Mouse (Mus musculus): ENCODE results near the gene Grik4. TPM values are rescaled to one million over a fixed set of nuclear protein-coding genes. Genes with fewer than 3 reads are reported as not detected.

The Grik4 gene
- polyA plus RNA-seq, 1 experiment: not detected

DNA sequence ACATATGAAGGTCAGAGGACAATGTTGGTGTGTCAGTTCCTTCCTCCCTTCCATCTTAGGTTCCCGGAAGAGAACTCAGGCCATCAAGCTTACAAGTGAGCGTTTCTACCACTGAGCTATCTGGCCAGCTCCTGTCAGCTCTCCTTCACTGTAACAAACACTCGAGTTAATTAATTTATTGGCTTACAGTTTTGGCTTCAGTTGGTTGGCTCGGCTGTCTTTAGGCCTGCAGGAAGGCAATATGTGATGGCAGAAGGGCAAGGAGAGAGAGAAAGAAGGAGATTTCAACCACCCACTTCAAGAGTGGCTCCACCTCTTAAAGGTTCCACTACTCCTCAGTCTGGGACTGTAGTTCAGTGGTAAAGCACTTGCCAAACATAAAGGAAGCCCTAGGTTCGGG, 209.2 kb downstream of the Grik4 start:
- TF ChIP-seq CTCF (IDR thresholded peaks at IDR 0.05; ENCODE audit: insufficient read depth, low read depth, low read length): no peak
- no peak for TF ChIP-seq POLR2A (IDR thresholded peaks at IDR 0.05; ENCODE audit: insufficient read depth, low read depth, low read length)
- Histone ChIP-seq H3K4me3 (ENCODE audit: insufficient read depth, low read depth, low read length) (no peak overlapping the region), H3K27ac (ENCODE audit: insufficient read depth, low read depth, low read length) (no peak overlapping the region), H3K4me1 (ENCODE audit: control insufficient read depth, insufficient read depth, low read length) (0 out of 2 replicates have a peak, but pooled peaks cover 2% of the 10 kb centered on the region)
- WGBS: 66% methylated on average over 5 of the region's 5 CpGs

DNA sequence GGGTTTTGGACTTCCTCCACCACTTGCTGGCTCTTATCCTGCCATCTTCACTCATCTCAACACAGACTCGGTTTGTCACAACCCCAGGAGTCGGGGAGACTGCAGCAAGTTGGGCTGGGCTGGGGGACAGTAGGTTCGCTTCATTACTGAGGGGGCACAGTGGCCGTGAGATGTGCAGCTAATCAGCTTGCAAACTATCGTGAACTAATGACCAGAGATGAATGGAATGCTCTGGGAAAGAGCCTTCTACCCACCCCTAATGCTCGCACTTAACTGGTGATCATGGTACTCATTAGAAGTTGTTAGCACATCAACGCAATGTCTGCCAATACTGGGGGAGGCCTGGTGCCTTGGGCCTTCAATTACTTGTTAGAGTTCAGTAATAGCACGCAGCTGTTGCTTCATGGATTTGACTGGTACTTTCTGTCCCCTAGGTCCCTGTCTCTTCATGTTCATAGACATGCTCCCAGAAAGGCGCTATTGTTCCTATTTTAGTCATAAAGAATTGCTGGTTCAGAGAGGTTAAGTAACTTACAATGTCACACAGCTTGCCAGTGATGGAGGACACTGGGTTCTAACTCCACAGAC, 211.5 kb downstream of the Grik4 start:
- 0 out of 2 replicates have a peak, but pooled peaks cover 4% of the 10 kb centered on the region for H3K4me1 ChIP-seq (ENCODE audit: control insufficient read depth, insufficient read depth, low read length)
- WGBS: 76% methylated on average over 9 of the region's 9 CpGs
- TF ChIP-seq CTCF (IDR thresholded peaks at IDR 0.05; ENCODE audit: insufficient read depth, low read depth, low read length): no peak
- TF ChIP-seq POLR2A (IDR thresholded peaks at IDR 0.05; ENCODE audit: insufficient read depth, low read depth, low read length): no peak
- H3K27ac ChIP-seq (ENCODE audit: insufficient read depth, low read depth, low read length): no peak overlapping the region
- no peak overlapping the region for H3K4me3 ChIP-seq (ENCODE audit: insufficient read depth, low read depth, low read length)

DNA sequence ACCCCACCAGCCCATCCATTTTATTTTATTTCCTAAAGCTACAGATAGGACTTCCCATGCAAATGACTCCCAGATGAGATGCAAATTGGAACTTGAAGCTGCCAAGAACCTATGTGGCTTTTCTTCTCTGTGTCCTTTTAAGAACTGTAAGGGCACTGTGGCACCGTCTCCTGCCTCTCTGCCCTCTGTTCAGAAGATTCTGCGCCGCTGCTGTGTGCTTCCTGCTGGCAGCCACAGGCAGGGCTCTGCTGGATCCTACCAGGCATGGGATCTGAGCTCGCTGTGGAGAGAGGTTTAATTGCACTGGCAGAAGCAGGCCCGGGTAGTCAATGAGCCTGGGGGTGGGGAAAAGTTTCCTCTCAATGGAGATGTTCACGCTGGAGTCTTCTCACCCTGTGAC, 215.8 kb downstream of the Grik4 start:
- H3K27ac ChIP-seq (ENCODE audit: insufficient read depth, low read depth, low read length): no peak overlapping the region
- no peak overlapping the region for H3K4me3 ChIP-seq (ENCODE audit: insufficient read depth, low read depth, low read length)
- TF ChIP-seq CTCF (IDR thresholded peaks at IDR 0.05; ENCODE audit: insufficient read depth, low read depth, low read length) (no peak), POLR2A (IDR thresholded peaks at IDR 0.05; ENCODE audit: insufficient read depth, low read depth, low read length) (no peak)
- 0 out of 2 replicates have a peak, but pooled peaks cover 4% of the 10 kb centered on the region for H3K4me1 ChIP-seq (ENCODE audit: control insufficient read depth, insufficient read depth, low read length)
- 37% methylated on average over 6 of the region's 6 CpGs for WGBS

DNA sequence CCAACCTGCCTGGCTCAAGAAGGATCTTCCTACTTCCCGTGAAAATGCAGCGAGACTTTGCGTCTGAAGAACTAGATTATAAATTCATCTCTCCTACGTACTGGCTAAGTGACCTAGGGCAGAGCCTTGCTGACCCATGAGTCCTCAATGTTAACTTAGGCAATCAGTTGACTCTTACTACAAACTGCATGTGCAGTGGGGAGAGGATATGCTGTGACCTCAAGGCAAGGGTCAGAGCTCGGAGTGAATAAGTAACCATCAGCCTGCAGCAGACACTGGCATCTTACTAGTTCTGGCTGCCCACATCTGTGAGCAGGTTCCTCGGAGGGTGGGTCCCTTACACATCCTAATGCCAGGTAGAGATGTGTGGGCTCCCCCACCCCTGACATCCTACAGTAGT, 216.6 kb downstream of the Grik4 start:
- no peak overlapping the region for H3K27ac ChIP-seq (ENCODE audit: insufficient read depth, low read depth, low read length)
- H3K4me3 ChIP-seq (ENCODE audit: insufficient read depth, low read depth, low read length): no peak overlapping the region
- 0 out of 2 replicates have a peak, but pooled peaks cover 3% of the 10 kb centered on the region for H3K4me1 ChIP-seq (ENCODE audit: control insufficient read depth, insufficient read depth, low read length)
- WGBS: 95% methylated on average over 6 of the region's 6 CpGs
- TF ChIP-seq CTCF (IDR thresholded peaks at IDR 0.05; ENCODE audit: insufficient read depth, low read depth, low read length): no peak
- no peak for TF ChIP-seq POLR2A (IDR thresholded peaks at IDR 0.05; ENCODE audit: insufficient read depth, low read depth, low read length)

DNA sequence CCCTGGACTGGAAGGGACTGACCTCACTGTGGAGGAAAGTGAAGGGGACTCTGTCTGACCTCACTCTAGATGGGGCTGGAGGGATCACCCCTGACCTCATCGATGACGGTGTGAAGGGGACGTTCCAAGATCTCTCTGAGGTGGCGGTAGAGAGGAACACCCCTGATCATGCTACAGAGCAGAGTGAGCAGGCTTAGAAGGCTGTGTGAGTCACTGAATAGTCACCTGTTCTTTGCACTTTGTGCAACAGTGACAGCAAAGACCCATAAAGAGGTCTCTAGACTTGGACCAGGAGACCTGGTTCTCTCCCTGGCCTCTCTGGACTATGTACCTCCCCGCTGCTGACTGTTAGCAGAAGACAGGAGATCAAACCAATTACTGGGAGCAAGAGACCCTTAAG, 217.1 kb downstream of the Grik4 start:
- TF ChIP-seq POLR2A (IDR thresholded peaks at IDR 0.05; ENCODE audit: insufficient read depth, low read depth, low read length) (no peak), CTCF (IDR thresholded peaks at IDR 0.05; ENCODE audit: insufficient read depth, low read depth, low read length) (no peak)
- WGBS: 90% methylated on average over 5 of the region's 5 CpGs
- 0 out of 2 replicates have a peak, but pooled peaks cover 6% of the 10 kb centered on the region for H3K4me1 ChIP-seq (ENCODE audit: control insufficient read depth, insufficient read depth, low read length)
- H3K4me3 ChIP-seq (ENCODE audit: insufficient read depth, low read depth, low read length): no peak overlapping the region
- H3K27ac ChIP-seq (ENCODE audit: insufficient read depth, low read depth, low read length): no peak overlapping the region

DNA sequence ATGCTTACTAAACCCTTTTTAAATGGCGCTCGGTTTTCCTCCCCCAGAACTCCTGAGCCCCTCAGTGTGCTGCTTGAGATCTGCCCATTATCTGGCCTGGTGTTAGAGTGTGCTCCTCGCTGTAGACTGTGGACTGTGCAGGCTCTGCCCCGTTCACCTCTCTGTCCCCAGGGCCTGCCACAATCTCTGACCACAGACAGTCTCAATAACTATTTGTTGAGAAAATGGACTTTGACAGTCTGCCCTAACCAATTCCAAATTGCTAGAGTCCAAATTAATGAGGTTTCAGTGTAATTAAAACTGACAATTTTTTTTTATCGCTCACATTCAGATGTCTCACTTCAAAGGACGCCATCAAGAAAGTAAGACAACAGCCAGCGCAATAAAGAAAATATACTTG, 220.2 kb downstream of the Grik4 start:
- TF ChIP-seq CTCF (IDR thresholded peaks at IDR 0.05; ENCODE audit: insufficient read depth, low read depth, low read length) (no peak), POLR2A (IDR thresholded peaks at IDR 0.05; ENCODE audit: insufficient read depth, low read depth, low read length) (no peak)
- no peak overlapping the region for H3K4me3 ChIP-seq (ENCODE audit: insufficient read depth, low read depth, low read length)
- no peak overlapping the region for H3K27ac ChIP-seq (ENCODE audit: insufficient read depth, low read depth, low read length)
- WGBS: 87% methylated on average over 7 of the region's 7 CpGs
- H3K4me1 ChIP-seq (ENCODE audit: control insufficient read depth, insufficient read depth, low read length): peaks cover 10% of the 10 kb centered on the region

DNA sequence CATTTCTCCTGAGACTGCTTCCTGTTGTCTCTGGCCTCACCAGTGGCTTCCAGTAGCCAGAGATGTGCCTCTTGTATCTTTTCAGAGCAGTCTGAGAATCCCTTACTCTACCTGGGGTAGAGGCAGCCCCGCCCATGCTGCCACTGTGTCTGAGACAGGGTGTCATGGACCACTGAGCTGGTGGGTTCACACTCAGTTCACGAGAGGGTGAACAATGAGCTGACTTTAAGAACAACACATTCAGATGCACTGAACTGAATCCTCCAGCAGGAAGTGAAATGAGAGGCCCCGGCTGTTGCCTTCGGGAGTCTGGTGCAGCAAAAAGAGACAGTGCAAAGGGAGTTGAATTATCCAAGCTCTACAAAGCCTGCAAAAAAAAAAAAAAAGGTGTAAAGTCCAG, 221.8 kb downstream of the Grik4 start:
- 58% methylated on average over 4 of the region's 4 CpGs for WGBS
- Histone ChIP-seq H3K4me1 (ENCODE audit: control insufficient read depth, insufficient read depth, low read length) (peaks cover 8% of the 10 kb centered on the region), H3K4me3 (ENCODE audit: insufficient read depth, low read depth, low read length) (no peak overlapping the region), H3K27ac (ENCODE audit: insufficient read depth, low read depth, low read length) (no peak overlapping the region)
- TF ChIP-seq POLR2A (IDR thresholded peaks at IDR 0.05; ENCODE audit: insufficient read depth, low read depth, low read length) (no peak), CTCF (IDR thresholded peaks at IDR 0.05; ENCODE audit: insufficient read depth, low read depth, low read length) (no peak)

DNA sequence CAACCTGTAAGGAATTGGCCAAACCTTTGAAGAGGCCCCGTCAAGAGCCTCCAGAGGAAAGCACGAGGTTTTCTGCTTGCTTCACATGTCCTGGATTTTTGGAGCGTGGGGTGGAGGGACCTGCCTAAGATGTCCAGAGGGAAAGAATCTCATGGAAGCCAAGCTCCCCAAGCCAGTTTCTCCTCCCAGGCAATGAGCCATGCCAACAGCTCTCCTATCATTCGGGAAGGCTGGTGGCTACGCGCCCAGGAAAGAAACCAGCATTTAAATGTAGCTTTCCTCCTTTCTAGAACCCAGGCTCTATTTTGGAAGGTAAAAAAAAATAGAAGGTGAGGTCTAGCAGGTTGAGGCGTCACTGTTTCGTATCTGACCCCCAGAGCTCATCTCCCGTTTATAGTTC, 222.6 kb downstream of the Grik4 start:
- Histone ChIP-seq H3K4me3 (ENCODE audit: insufficient read depth, low read depth, low read length) (no peak overlapping the region), H3K4me1 (ENCODE audit: control insufficient read depth, insufficient read depth, low read length) (peaks cover 8% of the 10 kb centered on the region), H3K27ac (ENCODE audit: insufficient read depth, low read depth, low read length) (no peak overlapping the region)
- WGBS: 55% methylated on average over 9 of the region's 9 CpGs
- no peak for TF ChIP-seq POLR2A (IDR thresholded peaks at IDR 0.05; ENCODE audit: insufficient read depth, low read depth, low read length)
- TF ChIP-seq CTCF (IDR thresholded peaks at IDR 0.05; ENCODE audit: insufficient read depth, low read depth, low read length): no peak

DNA sequence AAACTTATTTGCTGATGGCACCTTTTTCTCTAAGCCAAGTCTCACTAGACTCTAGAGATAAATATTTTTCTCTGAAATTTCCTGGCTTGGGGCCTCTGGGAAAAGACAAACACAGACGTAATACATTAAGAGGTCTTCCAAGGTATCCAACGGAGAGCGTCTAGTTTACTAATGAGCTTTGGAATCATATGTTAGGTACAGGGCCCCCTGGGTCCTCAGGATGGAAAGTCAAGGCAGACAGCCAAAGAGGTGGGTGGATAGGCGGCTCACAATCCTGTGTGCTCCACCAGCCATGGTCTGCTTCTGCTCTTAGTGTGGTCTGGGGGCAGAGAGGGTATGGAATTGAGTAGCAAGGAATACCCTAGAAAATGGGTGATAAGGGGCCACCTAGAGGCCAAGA, 223.1 kb downstream of the Grik4 start:
- H3K27ac ChIP-seq (ENCODE audit: insufficient read depth, low read depth, low read length): no peak overlapping the region
- no peak for TF ChIP-seq POLR2A (IDR thresholded peaks at IDR 0.05; ENCODE audit: insufficient read depth, low read depth, low read length)
- no peak for TF ChIP-seq CTCF (IDR thresholded peaks at IDR 0.05; ENCODE audit: insufficient read depth, low read depth, low read length)
- no peak overlapping the region for H3K4me3 ChIP-seq (ENCODE audit: insufficient read depth, low read depth, low read length)
- 85% methylated on average over 4 of the region's 4 CpGs for WGBS
- H3K4me1 ChIP-seq (ENCODE audit: control insufficient read depth, insufficient read depth, low read length): peaks cover 8% of the 10 kb centered on the region

All from olfactory bulb, adult 2 months (tissue).